Mouse (Mus musculus) central nervous system, embryonic 14 days (tissue): ENCODE data around the gene Ufd1. TPM values are rescaled to one million over a fixed set of nuclear protein-coding genes. Genes with fewer than 3 reads are reported as not detected.

Experiments
- polyA plus RNA-seq: library from polyadenylated mRNA; depleted of rRNA; stranded (reverse); fragments of >200 nt; gene quantifications from 2 replicates; pipeline ENCODE4 v1.2.3, GENCODE M21; 2012; rRNA removed

The Ufd1 gene
- polyA plus RNA-seq: 79.7 and 84.8 TPM in 2 replicates

GRCm38 (mm10) chr16:18811468-18812384 is at the start of gene Ufd1, which contains the start of gene Cdc45:
TSS of gene Ufd1 (plus strand) at chr16:18811779.
TSS of gene Cdc45 (minus strand) at chr16:18811987.

GRCm38 (mm10) chr16:18776556-18777100 is 35.0 kb upstream of the Ufd1 start, which contains the start of gene Cldn5:
TSS of gene Cldn5 (plus strand) at chr16:18776847.

GRCm38 (mm10) chr16:18836468-18837208 is 25.1 kb downstream of the Ufd1 start, which contains the start of the genes 2510002D24Rik and Gm28539:
TSS of gene 2510002D24Rik (plus strand) at chr16:18836578.
TSS of gene Gm28539 (plus strand) at chr16:18836584.

GRCm38 (mm10) chr16:18876442-18877308 is 65.1 kb downstream of the Ufd1 start, which contains the start of the genes Mrpl40 and Hira:
TSS of gene Mrpl40 (minus strand) at chr16:18876862.
TSS of gene Hira (plus strand) at chr16:18877037.

Other genes with a start within 250 kb of the Ufd1 start
- gene Tbx1, start 221.1 kb upstream of the Ufd1 start, polyA plus RNA-seq: 1.3 and 6.8 TPM in 2 replicates
- 13.7 and 16.3 TPM in 2 replicates for gene Gp1bb, start 189.4 kb upstream of the Ufd1 start, polyA plus RNA-seq
- gene Gm49601, start 185.4 kb upstream of the Ufd1 start, polyA plus RNA-seq: 101 and 103 TPM in 2 replicates
- gene Sept5, start 181.8 kb upstream of the Ufd1 start, polyA plus RNA-seq: 274 and 303 TPM in 2 replicates
- 90.4 and 93.1 TPM in 2 replicates for gene Cldn5, start 34.9 kb upstream of the Ufd1 start, polyA plus RNA-seq
- 28.2 and 34.5 TPM in 2 replicates for gene Cdc45, start 208 bp downstream of the Ufd1 start, polyA plus RNA-seq
- gene 2510002D24Rik, start 24.8 kb downstream of the Ufd1 start, polyA plus RNA-seq: 34.8 and 40.7 TPM in 2 replicates
- gene Gm28539, start 24.8 kb downstream of the Ufd1 start, polyA plus RNA-seq: 0.93 and 3.8 TPM in 2 replicates
- gene Mrpl40, start 65.1 kb downstream of the Ufd1 start, polyA plus RNA-seq: 31.1 and 32.3 TPM in 2 replicates
- gene Hira, start 65.3 kb downstream of the Ufd1 start, polyA plus RNA-seq: 93.5 and 103 TPM in 2 replicates